Mouse (Mus musculus) liver, postnatal 0 days (tissue): Measurements from ENCODE around the gene Npnt. TPM values are rescaled to one million over a fixed set of nuclear protein-coding genes. Genes with fewer than 3 reads are reported as not detected.

Experiments
- ATAC-seq: fragments of 200-750 bp; cut with Nextera tagmentation; 2 replicates; pipeline ENCODE4 v1.8.0; 2017; ENCODE audit warnings: mild to moderate bottlenecking, moderate library complexity
- DNase-seq: peaks from one replicate; pipeline ENCODE4 v3.0.0-alpha.2; 2016
- H3K27ac ChIP-seq: fragments of 300-500 bp; sonication (generic); 2 replicates; pipeline ENCODE4 v1.5.1; 2014; ENCODE audit warnings: antibody characterized with exemption, moderate library complexity, mild to moderate bottlenecking, low read depth
- H3K27me3 ChIP-seq: fragments of 300-500 bp; sonication (generic); 2 replicates; pipeline ENCODE4 v1.6.1; 2014; ENCODE audit warnings: low read length, control low read depth, mixed read lengths; ENCODE audit not compliant: insufficient read depth
- H3K36me3 ChIP-seq: fragments of 300-500 bp; sonication (generic); replicated peaks from 2 replicates; pipeline ENCODE4 v1.6.1; 2014; ENCODE audit warnings: mild to moderate bottlenecking, control low read depth, low read length, moderate library complexity, mixed read lengths; ENCODE audit not compliant: insufficient read depth
- H3K4me1 ChIP-seq: fragments of 300-500 bp; sonication (generic); 2 replicates; pipeline ENCODE4 v1.6.1; 2014; ENCODE audit warnings: antibody characterized with exemption, mild to moderate bottlenecking, control low read depth; ENCODE audit not compliant: insufficient read depth
- H3K4me2 ChIP-seq: fragments of 300-500 bp; sonication (generic); 2 replicates; pipeline ENCODE4 v1.6.1; 2014; ENCODE audit warnings: low read depth, mild to moderate bottlenecking, low read length, moderate library complexity, mixed read lengths
- H3K4me3 ChIP-seq: fragments of 300-500 bp; sonication (generic); 2 replicates; pipeline ENCODE4 v1.5.1; 2014; ENCODE audit warnings: low read depth, low read length
- H3K9ac ChIP-seq: fragments of 300-500 bp; sonication (generic); replicated peaks from 2 replicates; pipeline ENCODE4 v1.6.1; 2014; ENCODE audit warnings: mild to moderate bottlenecking, moderate library complexity
- H3K9me3 ChIP-seq: fragments of 300-500 bp; sonication (generic); 2 replicates; pipeline ENCODE4 v1.6.1; 2016; ENCODE audit warnings: mild to moderate bottlenecking, control low read depth, low read length, mixed read lengths
- CTCF ChIP-seq: sonication (generic); IDR thresholded peaks from 2 replicates; pipeline ENCODE4 v1.5.1; 2016; ENCODE audit warnings: antibody characterized with exemption, low read depth
- EP300 ChIP-seq: IDR thresholded peaks from 2 replicates; pipeline ENCODE4 v1.6.1; 2016; ENCODE audit warnings: antibody characterized with exemption, low read depth, mild to moderate bottlenecking
- WGBS: fragments of 180-500 bp; shearing (Covaris S2); extraction: QIAGEN DNeasy Blood & Tissue Kit; methylation state at CpG from one replicate; pipeline ENCODE4 v1.1.7; 2014; ENCODE audit not compliant: insufficient replicate concordance; 5-methylcytosine and 5-hydroxymethylcytosine counted together
- polyA plus RNA-seq: library from polyadenylated mRNA; unstranded; fragments of >200 nt; fragmentation: Nextera tagmentation; extraction: Ambion mirVana; gene quantifications from 2 replicates; pipeline ENCODE4 v1.2.1, GENCODE M21; 2015

The Npnt gene
- polyA plus RNA-seq, 1 experiment from 2014 or later, result 10.4 TPM

DNA sequence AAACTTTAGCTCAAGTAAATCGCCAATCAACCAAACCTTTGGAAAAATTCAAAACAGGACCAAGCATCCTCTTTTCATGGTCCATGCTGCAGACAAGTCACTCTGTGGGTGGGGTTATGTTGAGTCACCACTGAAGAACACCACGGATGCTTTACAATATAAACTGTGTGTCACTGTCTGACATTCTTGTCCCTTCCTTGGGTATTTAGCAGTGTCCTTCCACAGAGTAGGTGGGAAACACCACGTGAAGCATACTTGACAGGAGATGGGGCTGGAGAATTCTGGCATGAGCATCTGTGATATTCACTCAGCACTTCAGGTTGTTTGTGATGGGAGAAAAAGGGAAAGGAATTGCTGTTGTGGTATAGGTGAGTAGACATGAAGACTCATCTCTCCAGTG lies 83.1 kb downstream of the Npnt start:
- no peaks in the 10 kb centered on the region for H3K9me3 ChIP-seq
- no peak overlapping the region for H3K4me2 ChIP-seq
- no peak for ATAC-seq
- H3K27me3 ChIP-seq, result no peaks in the 10 kb centered on the region
- H3K36me3 ChIP-seq, result no peaks in the 10 kb centered on the region
- H3K4me1 ChIP-seq, result no peaks in the 10 kb centered on the region
- TF ChIP-seq EP300 (no peak), CTCF (no peak)
- no peak overlapping the region for H3K4me3 ChIP-seq
- no peak overlapping the region for H3K9ac ChIP-seq
- no peak for DNase-seq
- 71% methylated on average over 3 of the region's 3 CpGs for WGBS
- H3K27ac ChIP-seq, result no peak overlapping the region

DNA sequence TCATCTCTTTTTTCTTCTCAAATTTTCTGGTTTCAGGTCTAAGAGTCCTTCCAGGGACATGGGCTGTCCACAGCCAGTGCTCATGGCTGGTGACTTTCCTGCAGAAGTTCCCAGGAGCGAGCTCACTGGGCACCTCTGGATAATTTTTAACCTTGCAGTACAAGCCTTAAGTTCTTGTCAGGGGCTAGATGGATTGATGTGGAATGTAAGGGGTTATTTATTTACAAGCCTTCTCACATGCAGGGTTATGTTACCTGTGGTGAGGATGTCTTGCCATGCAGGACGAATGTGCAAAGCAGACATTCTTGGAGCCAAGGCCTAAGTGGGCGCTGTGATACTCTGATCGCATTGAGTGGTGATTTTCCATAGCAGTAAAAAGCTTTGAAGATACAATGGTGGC lies 84.5 kb downstream of the Npnt start:
- no peak overlapping the region for H3K9ac ChIP-seq
- ATAC-seq (no peak), DNase-seq (no peak)
- H3K36me3 ChIP-seq, result no peaks in the 10 kb centered on the region
- TF ChIP-seq CTCF (no peak), EP300 (no peak)
- H3K4me1 ChIP-seq, result peaks cover 5% of the 10 kb centered on the region; the same call in 1 of the 2 replicates
- WGBS, result 77% methylated on average over 4 of the region's 4 CpGs
- no peaks in the 10 kb centered on the region for H3K27me3 ChIP-seq
- no peak overlapping the region for H3K27ac ChIP-seq
- no peaks in the 10 kb centered on the region for H3K9me3 ChIP-seq
- no peak overlapping the region for H3K4me2 ChIP-seq
- H3K4me3 ChIP-seq, result no peak overlapping the region

DNA sequence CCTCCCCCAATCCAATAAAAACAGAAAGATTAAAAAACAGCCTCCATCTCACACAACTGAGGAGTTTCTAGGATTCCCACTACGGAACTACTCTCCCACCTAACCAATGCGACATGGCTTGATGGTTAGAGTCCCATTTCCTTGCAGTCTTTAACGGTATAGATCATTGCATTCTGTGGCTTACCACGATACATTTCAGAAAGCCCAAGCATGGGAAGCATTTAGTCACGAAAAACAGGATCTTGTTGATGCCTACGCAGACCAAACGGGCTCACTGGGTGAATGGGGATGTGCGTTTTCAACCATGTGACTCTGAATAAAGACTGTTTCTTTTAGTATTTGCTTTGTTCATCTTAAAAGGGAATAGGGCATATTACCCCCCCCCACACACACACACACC lies 85.1 kb downstream of the Npnt start:
- ATAC-seq (no peak), DNase-seq (no peak)
- Histone ChIP-seq H3K27me3 (no peaks in the 10 kb centered on the region), H3K27ac (no peak overlapping the region), H3K4me3 (no peak overlapping the region), H3K4me2 (no peak overlapping the region), H3K4me1 (peaks cover 7% of the 10 kb centered on the region; the same call in 1 of the 2 replicates), H3K36me3 (no peaks in the 10 kb centered on the region), H3K9me3 (no peaks in the 10 kb centered on the region), H3K9ac (no peak overlapping the region)
- no peak for TF ChIP-seq CTCF
- TF ChIP-seq EP300, result no peak
- 42% methylated on average over 8 of the region's 8 CpGs for WGBS

DNA sequence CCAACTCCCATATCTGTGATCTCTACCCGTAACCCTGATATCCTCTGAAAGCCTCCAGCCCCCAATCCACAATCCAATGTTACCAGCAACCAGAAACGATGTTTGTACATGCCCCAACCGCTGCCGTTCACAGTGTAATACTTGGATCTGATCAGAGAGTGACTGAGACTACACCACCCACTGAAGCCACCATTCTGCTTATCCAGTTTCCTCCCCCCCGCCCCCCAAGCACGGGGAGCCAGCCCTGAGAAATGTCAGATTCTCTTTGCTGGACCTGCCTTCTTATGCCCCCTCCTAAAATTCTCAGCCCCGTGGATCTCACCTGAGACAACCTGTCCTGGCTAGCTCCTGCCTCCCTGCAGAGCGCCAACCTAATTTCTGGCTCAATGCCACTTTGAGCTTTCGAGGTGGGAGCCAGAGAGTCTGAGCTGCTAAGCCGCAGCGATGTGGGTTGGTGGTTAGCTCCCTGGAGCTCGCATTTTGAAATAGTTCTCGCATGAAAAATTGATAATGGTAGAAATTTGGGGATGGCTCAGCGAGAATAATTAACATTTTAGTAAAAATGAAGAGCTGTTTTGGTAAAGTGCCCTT lies 85.7 kb downstream of the Npnt start:
- no peak overlapping the region for H3K4me2 ChIP-seq
- 60% methylated on average over 14 of the region's 14 CpGs for WGBS
- DNase-seq (no peak), ATAC-seq (no peak)
- H3K36me3 ChIP-seq, result no peaks in the 10 kb centered on the region
- no peak overlapping the region for H3K9ac ChIP-seq
- H3K4me1 ChIP-seq, result peaks cover 7% of the 10 kb centered on the region; the same call in 1 of the 2 replicates
- H3K27me3 ChIP-seq, result no peaks in the 10 kb centered on the region
- H3K27ac ChIP-seq, result no peak overlapping the region
- no peaks in the 10 kb centered on the region for H3K9me3 ChIP-seq
- TF ChIP-seq EP300, result no peak
- TF ChIP-seq CTCF, result no peak
- no peak overlapping the region for H3K4me3 ChIP-seq

DNA sequence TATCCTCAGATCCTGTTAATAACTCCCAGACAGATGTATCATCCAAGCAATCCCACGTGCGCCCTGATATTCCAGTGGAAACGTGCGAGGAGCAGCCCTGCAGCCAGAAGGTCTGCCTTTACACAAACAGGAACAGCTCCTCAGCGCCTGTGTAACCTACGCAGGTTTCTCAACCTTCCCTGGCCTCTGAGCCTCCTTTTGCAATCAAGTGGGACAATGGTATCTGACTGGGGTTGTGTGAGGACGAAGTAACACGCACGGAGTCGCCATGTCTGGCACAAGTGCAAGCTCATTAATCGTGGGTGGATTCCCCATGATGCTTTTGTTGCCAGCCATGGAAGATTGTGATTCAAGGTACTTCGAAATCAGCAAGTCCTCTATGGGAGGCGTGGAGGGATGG lies 86.2 kb downstream of the Npnt start:
- Histone ChIP-seq H3K4me2 (no peak overlapping the region), H3K4me1 (peaks cover 7% of the 10 kb centered on the region; the same call in 1 of the 2 replicates), H3K36me3 (no peaks in the 10 kb centered on the region), H3K4me3 (no peak overlapping the region), H3K27me3 (no peaks in the 10 kb centered on the region), H3K9me3 (no peaks in the 10 kb centered on the region), H3K9ac (no peak overlapping the region), H3K27ac (no peak overlapping the region)
- WGBS, result 57% methylated on average over 13 of the region's 13 CpGs
- DNase-seq, result peak; percentile 24
- peak; percentile 76 for ATAC-seq
- TF ChIP-seq EP300 (no peak), CTCF (no peak)

DNA sequence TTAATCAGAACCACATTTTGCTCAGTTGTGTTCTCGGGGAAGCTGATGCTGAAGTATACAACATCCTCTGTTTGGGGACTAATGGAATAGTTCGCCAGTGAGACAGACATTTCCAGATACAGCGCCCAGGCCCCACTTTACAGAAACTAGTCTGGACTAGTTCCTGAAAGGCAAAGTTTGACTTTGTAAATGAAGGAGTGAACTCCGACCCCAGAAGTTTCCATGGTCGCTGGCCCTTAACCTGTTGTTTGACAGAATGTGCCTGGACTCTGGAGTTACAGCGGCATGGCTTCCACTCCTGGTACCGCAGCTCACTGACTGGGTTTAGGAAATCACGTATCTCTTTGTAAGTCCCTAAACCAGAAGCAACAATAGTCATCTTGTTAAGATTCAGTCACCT lies 89.3 kb downstream of the Npnt start:
- H3K36me3 ChIP-seq, result no peaks in the 10 kb centered on the region
- DNase-seq (no peak), ATAC-seq (no peak)
- TF ChIP-seq CTCF (no peak), EP300 (no peak)
- no peak overlapping the region for H3K4me2 ChIP-seq
- 66% methylated on average over 8 of the region's 8 CpGs for WGBS
- no peak overlapping the region for H3K27ac ChIP-seq
- H3K4me3 ChIP-seq, result no peak overlapping the region
- peaks cover 7% of the 10 kb centered on the region; the same call in 1 of the 2 replicates for H3K4me1 ChIP-seq
- H3K9me3 ChIP-seq, result no peaks in the 10 kb centered on the region
- H3K9ac ChIP-seq, result no peak overlapping the region
- H3K27me3 ChIP-seq, result no peaks in the 10 kb centered on the region
